Mouse (Mus musculus) liver, embryonic 15.5 days (tissue): ENCODE measurements around the gene Smoc2. TPM values are rescaled to one million over a fixed set of nuclear protein-coding genes. Genes with fewer than 3 reads are reported as not detected.

ENCODE experiments used
- ATAC-seq: fragments of 200-750 bp; cut with Nextera tagmentation; 2 replicates; pipeline ENCODE4 v1.8.0; 2017; ENCODE audit warnings: moderate number of reproducible peaks, mild to moderate bottlenecking, moderate library complexity; ENCODE audit not compliant: insufficient read depth
- H3K27ac ChIP-seq: fragments of 300-500 bp; sonication (generic); replicated peaks from 2 replicates; pipeline ENCODE4 v1.5.1; 2015; ENCODE audit warnings: mild to moderate bottlenecking, inconsistent platforms
- H3K27me3 ChIP-seq: fragments of 300-500 bp; sonication (generic); 2 replicates; pipeline ENCODE4 v1.6.1; 2015; ENCODE audit warnings: mild to moderate bottlenecking, inconsistent platforms
- H3K36me3 ChIP-seq: fragments of 300-500 bp; sonication (generic); replicated peaks from 2 replicates; pipeline ENCODE4 v1.6.1; 2015; ENCODE audit warnings: moderate library complexity, mild to moderate bottlenecking, inconsistent platforms
- H3K4me1 ChIP-seq: fragments of 300-500 bp; sonication (generic); replicated peaks from 2 replicates; pipeline ENCODE4 v1.6.1; 2015; ENCODE audit warnings: inconsistent platforms
- H3K4me2 ChIP-seq: fragments of 300-500 bp; sonication (generic); 2 replicates; pipeline ENCODE4 v1.6.1; 2015; ENCODE audit warnings: moderate library complexity, mild to moderate bottlenecking, inconsistent platforms
- H3K4me3 ChIP-seq: fragments of 300-500 bp; sonication (generic); replicated peaks from 2 replicates; pipeline ENCODE4 v1.5.1; 2015; ENCODE audit warnings: mild to moderate bottlenecking, inconsistent platforms
- H3K9ac ChIP-seq: fragments of 300-500 bp; sonication (generic); 2 replicates; pipeline ENCODE4 v1.6.1; 2015; ENCODE audit warnings: moderate library complexity, mild to moderate bottlenecking, inconsistent platforms
- H3K9me3 ChIP-seq: fragments of 300-500 bp; sonication (generic); replicated peaks from 2 replicates; pipeline ENCODE4 v1.6.1; 2016; ENCODE audit warnings: inconsistent platforms
- WGBS: fragments of 180-500 bp; shearing (Covaris S2); methylation state at CpG from one replicate; pipeline ENCODE4 v1.1.7; 2015; ENCODE audit warnings: mixed read lengths; ENCODE audit not compliant: insufficient replicate concordance; 5-methylcytosine and 5-hydroxymethylcytosine counted together
- polyA plus RNA-seq: library from polyadenylated mRNA; unstranded; fragments of >200 nt; fragmentation: Nextera tagmentation; extraction: Ambion mirVana; gene quantifications from 2 replicates; pipeline ENCODE4 v1.2.1, GENCODE M21; 2015

Smoc2 gene
- polyA plus RNA-seq, 1 experiment from 2014 or later, result 5.8 TPM

DNA sequence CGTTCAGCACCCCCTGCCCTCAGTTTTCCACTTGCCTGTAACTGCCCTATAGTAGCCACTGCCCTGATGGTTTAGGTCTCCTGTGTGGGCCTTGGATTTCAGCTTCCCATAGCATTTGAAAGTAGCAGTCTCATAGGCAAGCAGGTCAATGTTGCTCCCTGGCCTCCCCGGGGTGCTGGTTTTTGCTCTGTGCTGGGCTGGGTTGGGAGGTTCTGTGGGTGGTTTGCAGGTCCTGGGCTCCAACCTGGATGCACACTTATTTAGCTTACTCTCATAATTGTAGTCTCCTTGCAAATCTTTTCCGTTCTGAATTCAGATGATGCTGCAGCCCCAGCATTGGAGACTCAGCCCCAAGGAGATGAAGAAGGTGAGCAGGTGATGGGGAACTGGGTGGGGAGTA, 67.6 kb downstream of the Smoc2 start:
- Histone ChIP-seq H3K27ac (no peak overlapping the region), H3K4me2 (no peak overlapping the region), H3K9me3 (no peaks in the 10 kb centered on the region), H3K27me3 (no peaks in the 10 kb centered on the region), H3K36me3 (no peaks in the 10 kb centered on the region), H3K9ac (no peak overlapping the region), H3K4me1 (no peaks in the 10 kb centered on the region), H3K4me3 (no peak overlapping the region)
- no peak for ATAC-seq
- WGBS, result 47% methylated on average over 3 of the region's 3 CpGs

DNA sequence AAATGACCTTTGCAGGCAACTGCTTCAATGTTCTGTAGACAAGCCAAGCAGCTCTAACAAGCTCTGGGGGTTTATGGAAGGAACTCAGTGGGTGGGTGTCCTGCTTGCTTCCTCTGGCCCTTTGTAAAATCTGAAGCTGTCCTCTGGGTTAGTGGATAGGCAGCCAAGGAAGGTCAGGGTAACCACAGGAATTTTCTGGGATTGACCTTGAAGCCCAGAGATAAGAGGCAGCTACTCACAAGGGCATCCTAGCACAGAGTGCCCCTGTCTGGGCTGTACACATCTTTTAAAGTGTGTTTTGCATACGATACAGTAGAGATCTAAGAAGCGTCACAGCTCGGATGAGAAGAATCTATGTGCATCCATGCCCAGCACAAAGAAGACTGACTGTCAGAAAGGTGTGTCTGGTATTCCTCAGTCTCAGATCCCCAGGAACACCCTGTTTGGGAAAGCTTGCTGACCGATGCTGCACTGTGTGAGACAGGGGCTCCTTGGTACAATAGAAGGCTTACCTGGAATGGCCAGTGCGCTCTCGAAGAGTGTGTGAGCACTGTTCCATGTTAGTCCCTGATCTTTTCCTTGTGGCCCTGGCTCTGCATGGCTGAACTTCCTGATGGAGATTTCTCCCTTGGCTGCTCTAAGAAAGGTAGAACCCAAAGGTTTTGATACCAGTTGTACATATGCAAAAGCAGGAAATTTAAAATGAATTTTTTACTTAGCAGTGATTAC, 69.9 kb downstream of the Smoc2 start:
- H3K9ac ChIP-seq, result no peak overlapping the region
- 69% methylated on average over 6 of the region's 6 CpGs for WGBS
- ATAC-seq, result no peak

DNA sequence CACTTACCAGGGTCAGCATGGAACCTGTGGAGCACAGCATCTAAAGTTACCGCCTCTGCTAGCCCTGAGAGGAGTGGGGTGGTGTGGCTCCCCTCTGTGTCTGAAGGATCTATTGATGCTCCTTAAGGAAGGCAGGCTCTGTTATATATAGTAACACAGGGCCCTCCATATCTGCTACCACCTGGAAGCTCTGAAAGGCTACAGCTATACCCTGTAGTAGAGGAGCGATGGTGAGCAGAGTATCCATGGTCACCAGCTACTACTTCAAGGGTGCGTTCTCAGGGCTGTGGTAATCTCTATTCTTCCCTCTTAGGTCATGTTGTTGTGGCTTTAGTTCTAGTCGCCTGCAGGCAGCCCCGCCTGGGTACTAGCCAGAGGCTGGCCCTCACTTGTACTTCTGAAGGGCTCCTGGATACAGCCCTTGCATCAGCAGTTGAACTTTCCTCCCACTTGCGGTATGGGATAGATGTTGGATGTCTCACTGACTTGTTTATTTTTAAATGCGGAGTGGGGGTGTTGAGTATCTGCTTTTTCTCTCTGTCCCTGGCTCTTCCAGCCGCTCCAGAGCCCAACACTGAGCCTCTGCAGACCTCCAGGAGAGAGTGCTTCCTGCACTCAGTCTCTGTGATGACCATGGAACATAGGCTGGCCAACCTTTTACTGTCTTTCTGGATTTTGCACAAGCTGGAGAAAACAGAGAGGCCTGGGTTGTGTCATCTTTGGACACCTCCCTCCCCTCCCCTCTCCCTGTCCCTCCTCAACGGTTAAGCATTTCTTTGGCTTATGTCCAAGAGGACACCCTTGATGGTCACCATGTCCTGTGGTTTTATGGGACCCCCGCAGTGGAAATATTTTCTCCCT, 74.1 kb downstream of the Smoc2 start:
- WGBS, result 58% methylated on average over 10 of the region's 10 CpGs
- no peak for ATAC-seq
- Histone ChIP-seq H3K27ac (no peak overlapping the region), H3K4me3 (no peak overlapping the region), H3K9me3 (no peaks in the 10 kb centered on the region), H3K4me2 (no peak overlapping the region), H3K9ac (no peak overlapping the region), H3K27me3 (no peaks in the 10 kb centered on the region), H3K4me1 (no peaks in the 10 kb centered on the region), H3K36me3 (no peaks in the 10 kb centered on the region)

More for the DNA sequence above, 69.9 kb downstream of the Smoc2 start:
- H3K4me1 ChIP-seq, result no peaks in the 10 kb centered on the region
- no peak overlapping the region for H3K27ac ChIP-seq
- no peaks in the 10 kb centered on the region for H3K27me3 ChIP-seq
- H3K9me3 ChIP-seq, result no peaks in the 10 kb centered on the region
- H3K4me3 ChIP-seq, result no peak overlapping the region
- no peaks in the 10 kb centered on the region for H3K36me3 ChIP-seq
- H3K4me2 ChIP-seq, result no peak overlapping the region

DNA sequence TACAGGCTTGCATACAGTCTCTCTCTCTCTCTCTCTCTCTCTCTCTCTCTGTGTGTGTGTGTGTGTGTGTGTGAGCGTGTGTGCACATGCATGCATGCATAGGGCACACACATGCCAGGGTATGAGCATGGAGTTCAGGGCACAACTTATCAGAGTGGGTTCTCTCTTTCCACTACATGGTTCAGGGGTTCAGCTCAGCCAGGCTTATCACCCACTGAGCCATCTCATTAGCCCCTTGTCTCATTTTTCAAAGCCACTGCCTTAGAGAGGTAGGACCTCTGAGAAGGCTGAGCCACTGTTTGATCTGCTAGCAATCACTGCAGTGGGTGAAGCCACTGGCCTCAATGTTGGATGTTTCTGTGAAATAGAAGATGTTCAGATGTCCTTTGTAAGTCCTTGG, 82.2 kb downstream of the Smoc2 start:
- H3K27me3 ChIP-seq, result no peaks in the 10 kb centered on the region
- no peaks in the 10 kb centered on the region for H3K36me3 ChIP-seq
- H3K27ac ChIP-seq, result no peak overlapping the region
- H3K4me1 ChIP-seq, result no peaks in the 10 kb centered on the region
- no peak overlapping the region for H3K9ac ChIP-seq
- no peak overlapping the region for H3K4me2 ChIP-seq
- ATAC-seq, result no peak
- no peaks in the 10 kb centered on the region for H3K9me3 ChIP-seq
- 63% methylated on average over 1 of the region's 1 CpGs for WGBS
- H3K4me3 ChIP-seq, result no peak overlapping the region

DNA sequence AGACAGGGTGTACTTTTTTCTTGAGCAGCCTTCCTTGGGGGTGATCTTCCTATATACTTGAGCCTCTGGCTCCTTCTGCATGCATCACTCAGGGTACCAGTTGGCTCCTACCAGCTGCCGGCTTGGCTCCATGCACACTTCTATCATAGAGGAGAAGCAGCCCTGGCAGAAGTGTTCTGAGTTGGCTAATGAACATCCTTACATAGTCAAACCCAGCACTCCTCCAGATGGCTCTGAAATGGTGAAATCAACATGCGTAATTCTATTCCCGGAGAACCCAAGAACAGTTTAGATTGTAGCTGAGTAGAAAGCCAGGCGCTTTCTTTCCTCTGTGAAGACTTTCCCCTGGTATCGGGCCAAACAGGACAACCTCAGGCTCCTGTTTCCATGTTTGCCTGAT, 91.2 kb downstream of the Smoc2 start:
- no peak overlapping the region for H3K4me2 ChIP-seq
- no peak overlapping the region for H3K9ac ChIP-seq
- H3K27me3 ChIP-seq, result no peaks in the 10 kb centered on the region
- H3K4me3 ChIP-seq, result no peak overlapping the region
- no peaks in the 10 kb centered on the region for H3K9me3 ChIP-seq
- ATAC-seq, result no peak
- H3K4me1 ChIP-seq, result peaks cover 4% of the 10 kb centered on the region
- 76% methylated on average over 5 of the region's 5 CpGs for WGBS
- H3K27ac ChIP-seq, result no peak overlapping the region
- H3K36me3 ChIP-seq, result no peaks in the 10 kb centered on the region

DNA sequence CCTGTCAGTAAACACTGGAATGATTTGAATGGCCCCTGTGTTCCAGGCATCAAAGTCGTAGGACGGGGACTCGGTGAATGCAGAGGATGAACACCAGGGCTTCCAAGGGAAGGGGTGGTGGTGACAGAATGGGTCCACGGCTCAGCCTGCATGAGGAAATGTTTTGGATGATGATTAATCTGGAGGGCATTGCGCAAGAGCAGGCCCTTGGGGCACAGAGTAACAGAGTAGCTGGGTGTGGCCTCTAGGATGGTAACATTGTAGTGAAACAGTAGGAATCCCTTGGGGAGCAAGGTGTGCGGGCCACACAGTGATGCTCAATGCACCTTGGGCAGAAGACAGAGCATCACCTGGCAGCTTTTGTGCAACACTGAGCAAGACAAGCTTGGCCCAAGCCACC, 92.3 kb downstream of the Smoc2 start:
- no peaks in the 10 kb centered on the region for H3K9me3 ChIP-seq
- no peak overlapping the region for H3K4me2 ChIP-seq
- H3K36me3 ChIP-seq, result no peaks in the 10 kb centered on the region
- H3K27ac ChIP-seq, result no peak overlapping the region
- ATAC-seq, result peak; percentile 71
- peaks cover 4% of the 10 kb centered on the region for H3K4me1 ChIP-seq
- H3K27me3 ChIP-seq, result no peaks in the 10 kb centered on the region
- no peak overlapping the region for H3K9ac ChIP-seq
- 31% methylated on average over 6 of the region's 6 CpGs for WGBS
- no peak overlapping the region for H3K4me3 ChIP-seq

DNA sequence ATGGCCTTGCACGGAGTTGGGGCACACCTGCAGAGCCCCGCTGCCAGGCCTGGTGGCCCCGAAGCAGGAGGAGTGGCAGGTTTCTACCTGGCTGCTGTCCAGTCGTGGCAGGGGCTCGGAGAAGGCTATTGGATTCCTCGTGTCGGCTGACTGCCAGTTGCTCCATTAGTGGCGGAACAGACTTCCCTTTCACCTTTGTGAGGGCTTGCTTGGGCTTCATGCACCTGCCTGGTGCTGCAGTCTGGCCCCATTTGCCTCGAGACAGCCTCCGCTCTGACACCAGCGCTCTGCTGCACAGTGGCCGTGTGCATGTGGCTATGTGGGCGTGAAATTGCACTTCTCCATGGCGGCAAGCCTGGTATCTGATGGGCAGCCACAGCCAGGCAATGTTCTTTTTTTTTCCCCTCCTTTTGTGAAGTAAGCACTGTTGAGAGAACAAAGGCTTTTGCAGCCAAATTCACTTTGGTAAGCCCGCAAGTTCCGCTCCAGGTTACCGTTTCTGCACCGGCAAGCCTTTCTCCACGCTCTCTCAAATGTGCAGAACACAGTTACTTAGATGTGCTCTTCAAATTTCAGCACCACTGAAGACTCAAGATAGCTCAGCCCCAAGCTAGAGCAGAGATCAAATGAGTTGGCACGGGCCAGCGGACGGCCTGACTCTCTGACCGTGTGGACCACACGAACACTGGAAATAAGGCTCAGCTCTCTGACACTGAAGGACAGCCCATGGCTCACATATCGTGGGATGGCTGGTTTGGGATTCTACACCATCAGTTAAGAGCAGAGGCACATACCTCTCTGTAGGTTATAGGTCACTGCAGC, 93.2 kb downstream of the Smoc2 start:
- H3K4me2 ChIP-seq, result no peak overlapping the region
- no peak overlapping the region for H3K9ac ChIP-seq
- no peaks in the 10 kb centered on the region for H3K9me3 ChIP-seq
- H3K27me3 ChIP-seq, result no peaks in the 10 kb centered on the region
- WGBS, result 74% methylated on average over 25 of the region's 25 CpGs
- no peak overlapping the region for H3K4me3 ChIP-seq
- no peak for ATAC-seq
- no peak overlapping the region for H3K27ac ChIP-seq
- H3K4me1 ChIP-seq, result peaks cover 4% of the 10 kb centered on the region
- no peaks in the 10 kb centered on the region for H3K36me3 ChIP-seq

DNA sequence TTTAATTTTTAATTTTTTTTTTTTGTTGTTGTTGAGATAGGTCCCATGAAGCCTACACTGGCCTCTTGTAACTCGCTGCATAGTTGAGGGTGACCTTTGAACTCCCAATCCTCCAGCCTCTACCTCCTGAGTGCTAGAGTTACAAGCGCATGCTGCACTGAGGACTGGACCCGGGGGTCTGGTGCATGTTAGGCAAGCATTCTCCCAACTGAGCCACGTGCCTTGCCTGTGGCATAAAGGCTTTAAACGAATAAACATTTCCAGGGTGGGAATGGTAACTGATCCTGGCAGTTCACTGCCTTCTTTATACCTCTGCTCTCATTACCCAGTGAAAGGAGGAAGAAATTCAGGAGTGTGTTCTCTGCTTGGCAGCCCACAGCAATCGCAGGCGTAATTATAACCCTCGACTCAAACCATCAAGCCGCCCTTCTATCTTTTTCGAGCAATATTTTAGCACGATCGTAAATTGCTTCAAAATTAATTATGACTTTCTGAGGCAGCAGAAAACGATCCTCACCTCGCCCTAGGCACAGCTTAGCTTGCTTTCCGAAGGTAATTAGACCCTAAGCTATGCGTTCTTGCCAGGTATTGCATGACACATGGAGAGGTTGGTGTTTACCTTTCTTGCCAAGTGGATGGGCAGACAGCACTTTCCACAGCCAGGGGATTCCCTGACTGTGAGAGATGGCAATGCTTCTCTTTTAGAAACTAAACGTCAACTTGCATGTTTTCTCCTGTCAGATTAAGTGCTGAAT, 99.6 kb downstream of the Smoc2 start:
- Histone ChIP-seq H3K27ac (no peak overlapping the region), H3K4me2 (no peak overlapping the region), H3K36me3 (no peaks in the 10 kb centered on the region), H3K4me3 (no peak overlapping the region), H3K4me1 (no peaks in the 10 kb centered on the region), H3K9ac (no peak overlapping the region), H3K9me3 (no peaks in the 10 kb centered on the region), H3K27me3 (no peaks in the 10 kb centered on the region)
- ATAC-seq, result no peak; the same call in 1 of the 2 replicates
- 58% methylated on average over 17 of the region's 17 CpGs for WGBS

DNA sequence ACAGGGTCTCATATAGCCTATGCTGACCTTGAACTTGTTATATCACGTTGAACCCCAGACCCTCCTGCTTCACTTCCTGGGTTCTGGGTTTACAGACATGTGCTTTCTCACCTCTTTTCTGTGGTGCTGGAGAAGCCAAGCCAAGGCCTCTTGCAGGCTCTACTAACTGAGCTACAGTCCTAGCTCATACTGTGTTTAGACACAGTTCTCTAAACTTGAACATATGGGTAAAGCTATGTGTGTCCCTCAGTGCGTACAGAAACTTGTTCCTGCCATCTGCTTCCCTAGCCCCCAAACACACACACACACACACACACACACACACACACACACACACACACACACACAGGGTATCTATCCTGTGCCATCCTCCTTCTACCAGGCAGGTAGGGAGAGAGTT, 100.2 kb downstream of the Smoc2 start:
- 64% methylated on average over 2 of the region's 2 CpGs for WGBS
- no peaks in the 10 kb centered on the region for H3K4me1 ChIP-seq
- no peak for ATAC-seq
- no peak overlapping the region for H3K27ac ChIP-seq
- no peak overlapping the region for H3K4me2 ChIP-seq
- no peaks in the 10 kb centered on the region for H3K9me3 ChIP-seq
- H3K36me3 ChIP-seq, result no peaks in the 10 kb centered on the region
- H3K9ac ChIP-seq, result no peak overlapping the region
- H3K27me3 ChIP-seq, result no peaks in the 10 kb centered on the region
- H3K4me3 ChIP-seq, result no peak overlapping the region

DNA sequence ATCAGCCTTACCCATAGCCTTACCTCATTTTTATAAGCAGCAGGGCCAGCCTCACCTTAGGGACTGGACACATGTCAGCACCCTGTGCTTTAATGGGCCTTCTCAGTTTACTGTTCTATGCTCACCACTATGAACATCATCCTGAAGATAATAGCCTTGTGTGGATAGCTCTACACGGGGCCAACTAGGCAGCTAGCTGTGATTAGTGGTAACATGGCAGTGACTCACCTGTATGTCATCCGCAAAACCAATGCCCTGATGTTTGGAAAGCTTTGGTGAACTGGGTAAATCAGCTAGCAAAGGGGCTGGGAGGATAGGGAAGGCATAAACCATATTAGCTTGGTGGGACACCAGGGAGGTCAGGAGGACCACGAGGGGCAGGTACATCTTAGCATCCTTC, 100.7 kb downstream of the Smoc2 start:
- Histone ChIP-seq H3K4me1 (no peaks in the 10 kb centered on the region), H3K27me3 (no peaks in the 10 kb centered on the region), H3K4me2 (no peak overlapping the region), H3K9ac (no peak overlapping the region), H3K4me3 (no peak overlapping the region), H3K36me3 (no peaks in the 10 kb centered on the region), H3K27ac (no peak overlapping the region), H3K9me3 (no peaks in the 10 kb centered on the region)
- 52% methylated on average over 3 of the region's 3 CpGs for WGBS
- ATAC-seq, result no peak
